Mouse (Mus musculus): ENCODE results near the gene 4921509C19Rik. TPM values are rescaled to one million over a fixed set of nuclear protein-coding genes. Genes with fewer than 3 reads are reported as not detected.

Gene 4921509C19Rik
- 0.27 TPM for polyA plus RNA-seq (2017; shearing (Covaris generic))

GRCm38 (mm10) chr2:151476053-151476452 is at the start of gene 4921509C19Rik:
TSS of gene 4921509C19Rik (minus strand) at chr2:151476153.

GRCm38 (mm10) chr2:151494035-151494803 is 18.3 kb upstream of the 4921509C19Rik start, which contains the start of gene Nsfl1c:
TSS of gene Nsfl1c (plus strand) at chr2:151494182.

Other genes with a start within 250 kb of the 4921509C19Rik start
- 116 TPM for gene Nsfl1c, start 18.0 kb upstream of the 4921509C19Rik start, polyA plus RNA-seq (2017; shearing (Covaris generic))
- gene Fkbp1a, start 66.3 kb upstream of the 4921509C19Rik start, polyA plus RNA-seq (2017; shearing (Covaris generic)) = 293 TPM
- gene Sdcbp2, start 96.5 kb upstream of the 4921509C19Rik start, polyA plus RNA-seq (2017; shearing (Covaris generic)) = 119 TPM
- gene Snph, start 156.4 kb upstream of the 4921509C19Rik start, polyA plus RNA-seq (2017; shearing (Covaris generic)) = 0.43 TPM
- not detected for gene Rad21l, start 192.4 kb upstream of the 4921509C19Rik start, polyA plus RNA-seq (2017; shearing (Covaris generic))
- gene Tmem74b, start 225.9 kb upstream of the 4921509C19Rik start, polyA plus RNA-seq (2017; shearing (Covaris generic)) = not detected